Mouse (Mus musculus) lung, postnatal 0 days (tissue): ENCODE data around the gene Gnao1.

Experiments
- CTCF ChIP-seq: IDR thresholded peaks from 2 replicates; pipeline ENCODE4 v1.5.1; 2016; ENCODE audit warnings: antibody characterized with exemption, mild to moderate bottlenecking
- EP300 ChIP-seq: IDR thresholded peaks from 2 replicates; pipeline ENCODE4 v1.6.1; 2016; ENCODE audit warnings: antibody characterized with exemption, mild to moderate bottlenecking, control low read depth

- TF ChIP-seq CTCF = no peak
- TF ChIP-seq EP300 = no peak
Observed at GRCm38 (mm10) chr8:93888150-93888676, 78.4 kb downstream of the Gnao1 start.
